Comparison of ENCODE assay signal across 1 mouse cellular context in genomic region chr6:113659648-113660491, GRCm38 (mm10).
TF ChIP-seq lines count a peak whose summit lies in the region.

No protein-coding gene starts in this region.

TF ChIP-seq in CH12.LX, 34 proteins besides CTCF, POLR2A, EP300 and RAD21:
- TF ChIP-seq MAX (IDR thresholded peaks at IDR 0.05; ENCODE audit: low read length) (peak; percentile 42; the same call in 1 of the 2 replicates), MEF2A (IDR thresholded peaks at IDR 0.05; ENCODE audit: borderline replicate concordance, low read depth, low read length) (peak; percentile 81; the same call in 1 of the 2 replicates), JUN (IDR thresholded peaks at IDR 0.05; ENCODE audit: insufficient read depth, low read depth, low read length) (no peak), MXI1 (IDR thresholded peaks at IDR 0.05; ENCODE audit: low read depth, low read length) (peak; percentile 65), BHLHE40 (IDR thresholded peaks at IDR 0.05; ENCODE audit: low read depth, low read length) (peak; percentile 54; the same call in 1 of the 2 replicates), SIN3A (IDR thresholded peaks at IDR 0.05; ENCODE audit: low read length) (peak; percentile 36; the same call in 1 of the 2 replicates), USF2 (conservative IDR thresholded peaks at IDR 0.05; ENCODE audit: low read depth, low read length) (no peak), ETS1 (conservative IDR thresholded peaks at IDR 0.05; ENCODE audit: low read depth, low read length) (peak; percentile 42), ZKSCAN1 (IDR thresholded peaks at IDR 0.05; ENCODE audit: borderline replicate concordance, low read depth, low read length) (no peak), CHD1 (IDR thresholded peaks at IDR 0.05; ENCODE audit: low read depth, low read length) (peak; percentile 71; the same call in 1 of the 2 replicates), NELFE (IDR thresholded peaks at IDR 0.05; ENCODE audit: low read depth, low read length) (no peak)
